Mouse (Mus musculus) thymus, postnatal 10 days (tissue): ENCODE results near the gene Cd28.

Source experiments
- DNase-seq, 2 experiments: peaks; one replicate each; pipeline ENCODE4 v3.0.0; 2021; ENCODE audit warnings: low spot score in 2 of 2

Cd28 gene

GRCm38 (mm10) chr1:60716567-60716966 lies at the start of gene Cd28:
Cd28 (plus strand) TSS chr1:60716800.
- DNase-seq = no peak

- DNase-seq = no peak
These were observed 48.6 kb upstream of the Cd28 start for GRCm38 (mm10) chr1:60667873-60668616.

GRCm38 (mm10) chr1:60669048-60669447 lies 47.6 kb upstream of the Cd28 start:
- no peak for DNase-seq

- DNase-seq = no peak
These were observed 46.9 kb upstream of the Cd28 start for GRCm38 (mm10) chr1:60669664-60670063.

GRCm38 (mm10) chr1:60670172-60670571 lies 46.4 kb upstream of the Cd28 start:
- DNase-seq = no peak

- DNase-seq = no peak
These were observed 32.8 kb upstream of the Cd28 start for GRCm38 (mm10) chr1:60683766-60684165.

GRCm38 (mm10) chr1:60696115-60696895 lies 20.3 kb upstream of the Cd28 start:
- DNase-seq = no peak

- DNase-seq = no peak
These were observed 14.0 kb upstream of the Cd28 start for GRCm38 (mm10) chr1:60702641-60703040.

- no peak for DNase-seq
These were observed 3.4 kb upstream of the Cd28 start for GRCm38 (mm10) chr1:60713238-60713637.

- no peak for DNase-seq
These were observed 876 bp upstream of the Cd28 start for GRCm38 (mm10) chr1:60715651-60716196.

GRCm38 (mm10) chr1:60718580-60718979 lies 2.0 kb downstream of the Cd28 start:
- DNase-seq = no peak

GRCm38 (mm10) chr1:60723555-60723954 lies 7.0 kb downstream of the Cd28 start:
- no peak for DNase-seq

GRCm38 (mm10) chr1:60731940-60732339 lies 15.3 kb downstream of the Cd28 start:
- no peak for DNase-seq

- DNase-seq = no peak
These were observed 18.7 kb downstream of the Cd28 start for GRCm38 (mm10) chr1:60735072-60735907.

- DNase-seq = no peak
These were observed 19.3 kb downstream of the Cd28 start for GRCm38 (mm10) chr1:60735908-60736280.

- peak in 1 of 2 experiments; percentile 2 for DNase-seq
These were observed 27.7 kb downstream of the Cd28 start for GRCm38 (mm10) chr1:60744266-60744665.

- no peak for DNase-seq
These were observed 29.1 kb downstream of the Cd28 start for GRCm38 (mm10) chr1:60745664-60746063.

- DNase-seq = peak; percentile 76 to 79
These were observed 29.6 kb downstream of the Cd28 start for GRCm38 (mm10) chr1:60746153-60746552.

- DNase-seq = no peak
These were observed 30.3 kb downstream of the Cd28 start for GRCm38 (mm10) chr1:60746856-60747255.

- no peak for DNase-seq
These were observed 31.7 kb downstream of the Cd28 start for GRCm38 (mm10) chr1:60748286-60748685.

- peak in 1 of 2 experiments; percentile 2 for DNase-seq
These were observed 32.3 kb downstream of the Cd28 start for GRCm38 (mm10) chr1:60748936-60749335.

GRCm38 (mm10) chr1:60749346-60749840 lies 32.8 kb downstream of the Cd28 start:
- DNase-seq = peak in 1 of 2 experiments; percentile 4
